Mouse (Mus musculus): Measurements from ENCODE around the gene Kcnc4. TPM values are rescaled to one million over a fixed set of nuclear protein-coding genes. Genes with fewer than 3 reads are reported as not detected.
A peak's percentile ranks its signal among the peaks of the same experiment; 100 is the strongest.

Gene Kcnc4
- total and polyA plus RNA-seq, 2 experiments from 2014 or later, result 6.6 to 15.4 TPM

DNA sequence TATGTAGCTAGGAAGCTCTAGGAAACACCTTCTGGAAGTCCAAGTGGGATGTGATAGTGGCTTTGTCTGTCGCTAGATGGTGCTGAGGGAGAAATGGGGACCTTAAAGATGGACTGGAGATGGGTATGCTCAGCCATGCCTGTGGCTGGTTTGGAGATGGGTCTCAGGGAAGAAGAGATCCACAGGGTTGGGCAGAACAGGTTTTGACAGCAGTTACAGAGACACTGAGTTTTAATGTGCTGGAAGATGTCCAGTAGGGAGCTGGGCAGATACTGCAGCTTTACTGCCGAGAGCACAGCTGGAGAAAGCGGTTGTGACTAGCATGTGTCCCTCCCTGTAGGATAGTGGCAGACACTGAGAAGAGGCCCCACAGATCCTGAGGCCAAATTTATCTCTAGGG lies 21.3 kb upstream of the Kcnc4 start:
- no peak for ATAC-seq
- no peaks in the 10 kb centered on the region for H3K9me3 ChIP-seq (ENCODE audit: low read length)
- H3K27ac ChIP-seq (ENCODE audit: low read depth, low read length), result no peak overlapping the region
- H3K27me3 ChIP-seq (ENCODE audit: insufficient read depth, low read length), result no peaks in the 10 kb centered on the region
- no peaks in the 10 kb centered on the region; the same call in 1 of the 2 replicates for H3K36me3 ChIP-seq (ENCODE audit: insufficient read depth)
- H3K9ac ChIP-seq, result no peak overlapping the region
- DNase-seq, result peak; percentile 41
- H3K4me2 ChIP-seq (ENCODE audit: low read depth), result no peak overlapping the region
- 55% methylated on average over 3 of the region's 3 CpGs for WGBS
- H3K4me3 ChIP-seq (ENCODE audit: low read depth, low read length), result no peak overlapping the region
- H3K4me1 ChIP-seq (ENCODE audit: insufficient read depth), result peaks cover 2% of the 10 kb centered on the region; the same call in 1 of the 2 replicates
- no peak for TF ChIP-seq CTCF (IDR thresholded peaks at IDR 0.05; ENCODE audit: low read depth)

DNA sequence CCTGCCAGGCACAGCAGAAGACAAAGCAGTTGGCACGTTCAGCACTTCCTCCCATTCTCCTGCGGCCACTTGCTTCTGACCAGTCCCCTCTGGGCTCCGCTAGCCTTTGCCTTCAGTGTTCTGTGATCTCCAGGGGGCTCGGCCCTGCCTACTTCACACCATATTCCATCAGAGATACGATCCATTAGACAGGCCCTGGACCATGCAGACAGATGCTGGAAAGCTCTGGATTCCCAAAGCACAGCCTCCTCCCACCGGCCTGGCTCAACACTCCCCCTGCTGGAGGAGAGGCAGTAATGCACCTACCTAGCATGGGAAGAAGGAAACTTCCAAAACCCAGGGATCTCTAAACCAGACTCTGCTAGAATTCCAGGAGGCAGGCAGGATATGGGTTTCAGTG lies 12.8 kb upstream of the Kcnc4 start:
- 30% methylated on average over 6 of the region's 6 CpGs for WGBS
- peak; percentile 76 for ATAC-seq
- peaks cover 26% of the 10 kb centered on the region for H3K36me3 ChIP-seq (ENCODE audit: insufficient read depth)
- no peak overlapping the region for H3K4me2 ChIP-seq (ENCODE audit: low read depth)
- no peaks in the 10 kb centered on the region for H3K27me3 ChIP-seq (ENCODE audit: insufficient read depth, low read length)
- no peaks in the 10 kb centered on the region for H3K4me1 ChIP-seq (ENCODE audit: insufficient read depth)
- H3K4me3 ChIP-seq (ENCODE audit: low read depth, low read length), result no peak overlapping the region
- DNase-seq, result peak; percentile 79
- TF ChIP-seq CTCF (IDR thresholded peaks at IDR 0.05; ENCODE audit: low read depth), result peak; percentile 97
- no peaks in the 10 kb centered on the region for H3K9me3 ChIP-seq (ENCODE audit: low read length)
- no peak overlapping the region for H3K9ac ChIP-seq
- H3K27ac ChIP-seq (ENCODE audit: low read depth, low read length), result no peak overlapping the region

DNA sequence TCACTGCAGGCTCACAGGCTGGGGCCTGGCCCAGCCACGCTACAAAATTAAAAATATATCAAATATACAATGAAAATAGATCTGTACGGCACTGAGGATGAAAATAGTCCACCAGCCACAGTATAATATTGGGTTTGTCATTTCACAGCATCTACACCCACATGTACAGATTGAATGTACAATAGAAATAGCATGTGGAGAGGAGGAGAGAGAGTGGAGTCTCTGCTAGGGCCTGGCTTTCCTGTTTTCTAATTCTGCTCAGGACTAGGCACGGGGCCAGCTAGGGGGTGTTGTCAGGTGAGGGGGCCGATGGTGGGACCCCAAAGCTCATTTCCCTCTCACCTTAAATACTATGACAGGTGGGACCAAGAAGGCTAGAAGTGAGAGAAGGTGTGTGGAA lies 9.7 kb upstream of the Kcnc4 start:
- Histone ChIP-seq H3K27me3 (ENCODE audit: insufficient read depth, low read length) (no peaks in the 10 kb centered on the region), H3K4me1 (ENCODE audit: insufficient read depth) (no peaks in the 10 kb centered on the region), H3K4me2 (ENCODE audit: low read depth) (no peak overlapping the region), H3K9ac (no peak overlapping the region), H3K9me3 (ENCODE audit: low read length) (no peaks in the 10 kb centered on the region), H3K4me3 (ENCODE audit: low read depth, low read length) (no peak overlapping the region), H3K36me3 (ENCODE audit: insufficient read depth) (peaks cover 17% of the 10 kb centered on the region), H3K27ac (ENCODE audit: low read depth, low read length) (no peak overlapping the region)
- WGBS, result 72% methylated on average over 4 of the region's 4 CpGs
- ATAC-seq (no peak), DNase-seq (no peak)
- TF ChIP-seq CTCF (IDR thresholded peaks at IDR 0.05; ENCODE audit: low read depth), result no peak

DNA sequence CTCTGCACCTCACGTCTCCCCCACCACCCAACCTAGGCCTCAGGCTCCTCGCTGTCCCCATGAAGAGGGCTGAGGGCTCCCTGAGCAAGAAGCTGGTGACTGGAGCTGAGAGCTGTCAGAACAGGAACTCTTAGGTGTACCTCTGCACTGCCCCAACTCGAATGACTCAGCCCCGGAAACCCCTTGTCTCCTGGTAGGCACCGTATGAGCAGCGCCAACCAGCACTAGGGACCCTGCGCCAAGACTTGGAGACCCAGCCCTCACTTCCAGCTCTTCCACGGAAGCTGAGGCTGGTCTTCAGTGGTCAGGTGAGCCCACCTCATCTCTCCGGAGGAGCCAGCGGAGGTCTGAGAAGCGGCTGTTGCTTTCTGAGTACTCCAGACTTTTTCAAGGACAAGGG lies 8.8 kb upstream of the Kcnc4 start:
- 85% methylated on average over 11 of the region's 11 CpGs for WGBS
- H3K4me3 ChIP-seq (ENCODE audit: low read depth, low read length), result no peak overlapping the region
- H3K27ac ChIP-seq (ENCODE audit: low read depth, low read length), result no peak overlapping the region
- no peak for TF ChIP-seq CTCF (IDR thresholded peaks at IDR 0.05; ENCODE audit: low read depth)
- no peak for DNase-seq
- peaks cover 15% of the 10 kb centered on the region for H3K36me3 ChIP-seq (ENCODE audit: insufficient read depth)
- no peak overlapping the region for H3K9ac ChIP-seq
- H3K9me3 ChIP-seq (ENCODE audit: low read length), result no peaks in the 10 kb centered on the region
- no peak overlapping the region for H3K4me2 ChIP-seq (ENCODE audit: low read depth)
- no peaks in the 10 kb centered on the region for H3K4me1 ChIP-seq (ENCODE audit: insufficient read depth)
- no peaks in the 10 kb centered on the region; the same call in 1 of the 2 replicates for H3K27me3 ChIP-seq (ENCODE audit: insufficient read depth, low read length)
- no peak for ATAC-seq

DNA sequence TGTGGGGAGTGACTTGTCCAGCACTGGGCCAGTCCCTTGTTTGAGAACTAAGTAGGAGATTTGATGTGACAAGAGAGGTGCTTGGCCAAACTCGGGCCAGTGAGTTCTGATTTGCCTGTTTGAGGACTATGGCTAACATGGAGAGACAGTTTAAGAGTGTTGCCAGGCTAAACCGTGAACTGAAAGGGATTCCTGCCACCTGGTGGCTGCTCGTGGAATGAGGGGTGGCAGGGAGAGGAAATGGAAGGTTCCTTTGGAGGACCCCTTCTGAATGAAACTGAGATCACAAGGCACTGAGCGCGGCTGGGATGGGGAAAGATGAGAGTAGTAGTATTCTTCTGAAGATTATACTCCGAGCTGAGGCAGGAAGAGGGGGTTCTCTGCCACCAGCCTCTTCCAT lies 7.2 kb upstream of the Kcnc4 start:
- Histone ChIP-seq H3K27ac (ENCODE audit: low read depth, low read length) (no peak overlapping the region), H3K4me3 (ENCODE audit: low read depth, low read length) (no peak overlapping the region), H3K36me3 (ENCODE audit: insufficient read depth) (peaks cover 12% of the 10 kb centered on the region), H3K4me1 (ENCODE audit: insufficient read depth) (no peaks in the 10 kb centered on the region), H3K27me3 (ENCODE audit: insufficient read depth, low read length) (peaks cover 1% of the 10 kb centered on the region), H3K9me3 (ENCODE audit: low read length) (no peaks in the 10 kb centered on the region), H3K4me2 (ENCODE audit: low read depth) (no peak overlapping the region), H3K9ac (no peak overlapping the region)
- ATAC-seq, result peak; percentile 82
- 5% methylated on average over 6 of the region's 6 CpGs for WGBS
- peak; percentile 96 for TF ChIP-seq CTCF (IDR thresholded peaks at IDR 0.05; ENCODE audit: low read depth)
- DNase-seq, result peak; percentile 90

DNA sequence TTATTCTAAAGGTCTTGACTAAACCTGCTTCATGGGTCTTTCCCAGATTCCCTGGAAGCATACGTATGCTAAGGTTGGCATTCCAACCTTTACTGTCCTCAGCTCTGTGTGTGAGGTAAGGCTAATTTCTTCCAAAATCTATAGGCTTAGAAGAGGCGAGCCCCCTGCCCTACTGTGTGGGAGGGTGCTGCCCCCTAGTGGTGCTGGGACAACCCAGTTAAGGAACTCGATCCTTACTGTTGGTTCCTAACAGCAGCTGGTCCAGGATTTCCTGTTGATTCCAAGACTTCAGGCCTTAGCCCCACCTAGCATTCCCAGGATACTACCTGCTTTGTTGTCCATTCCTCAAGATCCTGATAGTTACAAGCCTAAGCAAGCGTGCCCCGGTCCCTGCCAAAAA lies 2.8 kb upstream of the Kcnc4 start:
- H3K4me3 ChIP-seq (ENCODE audit: low read depth, low read length), result no peak overlapping the region
- 15% methylated on average over 5 of the region's 5 CpGs for WGBS
- no peak overlapping the region for H3K9ac ChIP-seq
- peak; percentile 50 for ATAC-seq
- DNase-seq, result peak; percentile 88
- no peak overlapping the region for H3K27ac ChIP-seq (ENCODE audit: low read depth, low read length)
- no peaks in the 10 kb centered on the region for H3K9me3 ChIP-seq (ENCODE audit: low read length)
- no peaks in the 10 kb centered on the region for H3K4me1 ChIP-seq (ENCODE audit: insufficient read depth)
- TF ChIP-seq CTCF (IDR thresholded peaks at IDR 0.05; ENCODE audit: low read depth), result peak; percentile 97
- H3K4me2 ChIP-seq (ENCODE audit: low read depth), result no peak overlapping the region
- peaks cover 24% of the 10 kb centered on the region for H3K27me3 ChIP-seq (ENCODE audit: insufficient read depth, low read length)
- no peaks in the 10 kb centered on the region for H3K36me3 ChIP-seq (ENCODE audit: insufficient read depth)

DNA sequence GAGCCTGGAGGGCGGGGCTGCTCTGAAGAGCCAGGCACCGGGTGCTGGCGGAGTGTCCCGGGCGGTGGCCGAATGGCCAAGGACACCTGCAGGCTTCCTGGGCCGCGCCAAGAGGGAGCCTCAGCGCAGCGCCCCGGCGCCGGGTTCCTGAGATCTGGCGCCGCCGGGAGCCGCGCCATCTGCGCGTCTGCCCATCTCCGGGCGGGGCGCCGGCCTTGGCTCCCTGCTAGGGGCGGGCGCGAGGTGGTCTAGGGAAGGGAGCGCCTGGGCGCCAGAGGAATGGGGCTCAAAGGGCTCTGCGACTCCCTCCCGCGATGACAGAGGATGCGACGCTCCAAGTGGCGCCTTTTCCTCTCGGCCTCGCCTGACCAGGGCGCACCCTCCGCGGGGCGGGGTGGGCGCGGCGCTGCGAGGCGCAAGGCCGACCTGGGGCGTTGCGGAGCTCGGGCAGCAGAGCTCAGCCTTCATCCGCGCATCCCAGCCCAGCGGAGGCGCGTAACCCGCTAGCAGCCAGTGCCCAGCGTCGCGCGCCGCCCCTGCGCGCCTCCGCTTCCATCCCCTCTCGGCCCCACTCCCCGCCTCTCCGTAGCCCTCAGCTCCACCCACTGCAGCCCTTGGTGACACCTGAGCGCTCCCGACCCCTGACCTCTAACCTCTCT lies 550 bp upstream of the Kcnc4 start:
- peak; percentile 53 for DNase-seq
- peaks cover 26% of the 10 kb centered on the region for H3K27me3 ChIP-seq (ENCODE audit: insufficient read depth, low read length)

More for the DNA sequence above, 550 bp upstream of the Kcnc4 start:
- Histone ChIP-seq H3K9ac (peak overlapping the region; percentile 64), H3K36me3 (ENCODE audit: insufficient read depth) (no peaks in the 10 kb centered on the region), H3K4me2 (ENCODE audit: low read depth) (peak overlapping the region; percentile 98), H3K27ac (ENCODE audit: low read depth, low read length) (no peak overlapping the region), H3K4me1 (ENCODE audit: insufficient read depth) (no peaks in the 10 kb centered on the region), H3K9me3 (ENCODE audit: low read length) (no peaks in the 10 kb centered on the region), H3K4me3 (ENCODE audit: low read depth, low read length) (peak overlapping the region; percentile 63)
- TF ChIP-seq CTCF (IDR thresholded peaks at IDR 0.05; ENCODE audit: low read depth), result no peak
- WGBS, result under 1% methylated on average over 60 of the region's 69 CpGs
- ATAC-seq, result peak; percentile 58
